Mouse (Mus musculus): Measurements from ENCODE around the gene Parp6.

The Parp6 gene

GRCm38 (mm10) chr9:59616622-59617306 lies at the start of gene Parp6:
Gene Parp6 (plus strand): TSS chr9:59617284.
- DNase-seq (ENCODE audit: low spot score in 2 of 2) = peak; percentile 100

GRCm38 (mm10) chr9:59571852-59572251 lies 45.2 kb upstream of the Parp6 start:
- no peak for DNase-seq (ENCODE audit: low spot score in 2 of 2)

- no peak for DNase-seq (ENCODE audit: low spot score in 2 of 2)
Observed at GRCm38 (mm10) chr9:59577401-59577800, 39.7 kb upstream of the Parp6 start.

GRCm38 (mm10) chr9:59577844-59578504 lies 39.1 kb upstream of the Parp6 start, which contains the start of gene Celf6:
Gene Celf6 (plus strand): TSS chr9:59577917.
- DNase-seq (ENCODE audit: low spot score in 2 of 2) = peak; percentile 87 to 90

GRCm38 (mm10) chr9:59578505-59578867 lies 38.6 kb upstream of the Parp6 start:
- no peak for DNase-seq (ENCODE audit: low spot score in 2 of 2)

GRCm38 (mm10) chr9:59584871-59585308 lies 32.2 kb upstream of the Parp6 start:
- peak; percentile 59 to 73 for DNase-seq (ENCODE audit: low spot score in 2 of 2)

- DNase-seq (ENCODE audit: low spot score in 2 of 2) = no peak
Observed at GRCm38 (mm10) chr9:59588252-59588651, 28.8 kb upstream of the Parp6 start.

- DNase-seq (ENCODE audit: low spot score in 2 of 2) = no peak
Observed at GRCm38 (mm10) chr9:59588710-59589671, 28.1 kb upstream of the Parp6 start.

- DNase-seq (ENCODE audit: low spot score in 2 of 2) = no peak
Observed at GRCm38 (mm10) chr9:59589703-59590439, 27.2 kb upstream of the Parp6 start.

GRCm38 (mm10) chr9:59601661-59602060 lies 15.4 kb upstream of the Parp6 start:
- DNase-seq (ENCODE audit: low spot score in 2 of 2) = no peak

GRCm38 (mm10) chr9:59605967-59606366 lies 11.1 kb upstream of the Parp6 start:
- DNase-seq (ENCODE audit: low spot score in 2 of 2) = no peak

- DNase-seq (ENCODE audit: low spot score in 2 of 2) = no peak
Observed at GRCm38 (mm10) chr9:59610950-59611349, 6.1 kb upstream of the Parp6 start.

GRCm38 (mm10) chr9:59615797-59616196 lies 1.3 kb upstream of the Parp6 start:
- no peak for DNase-seq (ENCODE audit: low spot score in 2 of 2)

- no peak for DNase-seq (ENCODE audit: low spot score in 2 of 2)
Observed at GRCm38 (mm10) chr9:59617307-59617973, 356 bp downstream of the Parp6 start.

GRCm38 (mm10) chr9:59638372-59638771 lies 21.3 kb downstream of the Parp6 start:
- no peak for DNase-seq (ENCODE audit: low spot score in 2 of 2)

- DNase-seq (ENCODE audit: low spot score in 2 of 2) = no peak
Observed at GRCm38 (mm10) chr9:59639936-59640335, 22.9 kb downstream of the Parp6 start.

- no peak for DNase-seq (ENCODE audit: low spot score in 2 of 2)
Observed at GRCm38 (mm10) chr9:59641320-59641719, 24.2 kb downstream of the Parp6 start.

GRCm38 (mm10) chr9:59649911-59650310 lies 32.8 kb downstream of the Parp6 start:
- DNase-seq (ENCODE audit: low spot score in 2 of 2) = no peak

- no peak for DNase-seq (ENCODE audit: low spot score in 2 of 2)
Observed at GRCm38 (mm10) chr9:59653371-59653770, 36.3 kb downstream of the Parp6 start.

GRCm38 (mm10) chr9:59654450-59654983 lies 37.4 kb downstream of the Parp6 start:
- DNase-seq (ENCODE audit: low spot score in 2 of 2) = no peak

All from urinary bladder, postnatal 4 days (tissue).